Mouse (Mus musculus) gastrocnemius, adult 2 months (tissue): ENCODE data around the gene Pam16. TPM values are rescaled to one million over a fixed set of nuclear protein-coding genes. Genes with fewer than 3 reads are reported as not detected.

Experiments
- DNase-seq: peaks from one replicate; pipeline ENCODE4 v3.0.0; 2022
- H3K27ac ChIP-seq: fragments of 200-600 bp; 2 replicates; pipeline ENCODE4 v1.8.1; 2022; ENCODE audit warnings: mild to moderate bottlenecking
- H3K4me3 ChIP-seq: fragments of 200-600 bp; 2 replicates; pipeline ENCODE4 v1.8.1; 2022; ENCODE audit warnings: mild to moderate bottlenecking, moderate library complexity
- CTCF ChIP-seq: fragments of 200-600 bp; IDR thresholded peaks from 2 replicates; pipeline ENCODE4 v1.8.1; 2022; ENCODE audit warnings: antibody characterized with exemption, mild to moderate bottlenecking, moderate library complexity
- intact Hi-C: fragments of 180-260 bp; cut with DNase I; formaldehyde crosslinking; loops from one replicate; pipeline ENCODE4 v1.15.1; 2025
- long read RNA-seq, 2 experiments: library from polyadenylated mRNA; stranded (forward); transcript quantifications; one replicate each; pipeline ENCODE4 v2.0.0; 2021
- total RNA-seq, 2 experiments: library from RNA; stranded (reverse); gene quantifications; 2 replicates each; pipeline ENCODE4 v1.2.3; 2021

Gene Pam16
- total RNA-seq: 100 to 1,000 TPM in 1 of 2 experiments, 10 to 100 TPM in 1; 97.4 to 112 TPM
- long read RNA-seq, experiment 1, transcript Pam16-201 (5 exons, 596 nt): major isoform, 80 of 88 reads
- long read RNA-seq, experiment 1, partial matches to known transcripts: 0 of 88 reads
- long read RNA-seq, experiment 1, other reads (novel, unspliced or antisense): 8 of 88 reads
- long read RNA-seq, experiment 2, transcript Pam16-201 (5 exons, 596 nt): major isoform, 77 of 82 reads
- long read RNA-seq, experiment 2, partial matches to known transcripts: 0 of 82 reads
- long read RNA-seq, experiment 2, other reads (novel, unspliced or antisense): 5 of 82 reads

- peak; percentile 96 for DNase-seq
- intact Hi-C loops: no loop called here
- Histone ChIP-seq H3K4me3 (peak within 1 kb of the TSS; percentile 97), H3K27ac (peak within 1 kb of the TSS; percentile 96)
- no peak for TF ChIP-seq CTCF
Observed at GRCm38 (mm10) chr16:4624481-4625110, at the start of gene Pam16. TSS of gene Pam16 (minus strand) at chr16:4624988.

GRCm38 (mm10) chr16:4674091-4674490 is 49.3 kb upstream of the Pam16 start:
- intact Hi-C loops: no loop called here

GRCm38 (mm10) chr16:4670317-4670716 is 45.5 kb upstream of the Pam16 start:
- intact Hi-C loops: no loop called here
- TF ChIP-seq CTCF: no peak
- Histone ChIP-seq H3K27ac (no peak overlapping the region), H3K4me3 (no peak overlapping the region)
- DNase-seq: no peak

More at GRCm38 (mm10) chr16:4674091-4674490, 49.3 kb upstream of the Pam16 start:
- no peak for DNase-seq
- Histone ChIP-seq H3K27ac (no peak overlapping the region), H3K4me3 (no peak overlapping the region)
- TF ChIP-seq CTCF: no peak

GRCm38 (mm10) chr16:4667190-4667808 is 42.5 kb upstream of the Pam16 start:
- peak; percentile 88 for DNase-seq
- no peak overlapping the region for H3K4me3 ChIP-seq
- H3K27ac ChIP-seq: 0 out of 2 replicates have a peak overlapping the region, but pooled peaks have one; percentile 9
- intact Hi-C loops: loop anchor here (1.0 to 5.0 kb wide), 2 partner anchors 37 to 100 kb away; no protein-coding TSS in a partner anchor
- peak; percentile 98 for TF ChIP-seq CTCF

- Histone ChIP-seq H3K27ac (no peak overlapping the region), H3K4me3 (no peak overlapping the region)
- TF ChIP-seq CTCF: no peak
- intact Hi-C loops: loop anchor here (5.0 kb wide), 1 partner anchor 98 kb away; no protein-coding TSS in a partner anchor
- no peak for DNase-seq
Observed at GRCm38 (mm10) chr16:4665726-4666125, 40.9 kb upstream of the Pam16 start.

- no peak for DNase-seq
- no peak for TF ChIP-seq CTCF
- Histone ChIP-seq H3K4me3 (no peak overlapping the region), H3K27ac (no peak overlapping the region)
- intact Hi-C loops: no loop called here
Observed at GRCm38 (mm10) chr16:4663806-4664205, 39.0 kb upstream of the Pam16 start.

- no peak for DNase-seq
- no peak overlapping the region for H3K27ac ChIP-seq
- no peak overlapping the region for H3K4me3 ChIP-seq
- intact Hi-C loops: no loop called here
- TF ChIP-seq CTCF: no peak
Observed at GRCm38 (mm10) chr16:4661605-4662004, 36.8 kb upstream of the Pam16 start.

- no peak for DNase-seq
- intact Hi-C loops: loop anchor here (2.0 kb wide), 1 partner anchor 13 kb away; no protein-coding TSS in a partner anchor
- no peak overlapping the region for H3K4me3 ChIP-seq
- H3K27ac ChIP-seq: peak overlapping the region; percentile 53
- no peak for TF ChIP-seq CTCF
Observed at GRCm38 (mm10) chr16:4659326-4659725, 34.5 kb upstream of the Pam16 start.

GRCm38 (mm10) chr16:4658781-4659245 is 34.0 kb upstream of the Pam16 start:
- TF ChIP-seq CTCF: no peak
- intact Hi-C loops: loop anchor here (2.0 kb wide), 1 partner anchor 14 kb away; no protein-coding TSS in a partner anchor
- peak; percentile 60 for DNase-seq
- Histone ChIP-seq H3K4me3 (no peak overlapping the region), H3K27ac (peak overlapping the region; percentile 53)

- no peak overlapping the region for H3K4me3 ChIP-seq
- intact Hi-C loops: no loop called here
- no peak for TF ChIP-seq CTCF
- DNase-seq: no peak
- peak overlapping the region; percentile 80 for H3K27ac ChIP-seq
Observed at GRCm38 (mm10) chr16:4656571-4657081, 31.8 kb upstream of the Pam16 start.

- TF ChIP-seq CTCF: peak; percentile 16; the same call in 1 of the 2 replicates
- intact Hi-C loops: no loop called here
- H3K4me3 ChIP-seq: no peak overlapping the region
- peak; percentile 49 for DNase-seq
- peak overlapping the region; percentile 80 for H3K27ac ChIP-seq
Observed at GRCm38 (mm10) chr16:4655764-4656570, 31.2 kb upstream of the Pam16 start.
